Mouse (Mus musculus) cortical plate, adult 2 months (tissue): ENCODE data around the gene Ttc9b. TPM values are rescaled to one million over a fixed set of nuclear protein-coding genes. Genes with fewer than 3 reads are reported as not detected.
A peak's percentile ranks its signal among the peaks of the same experiment; 100 is the strongest.
"Not testable (repeated sequence)": the region's sequence is repeated elsewhere in the genome, so short reads cannot be mapped to it uniquely, and the experiment has no call there.

ENCODE experiments used
- H3K27ac ChIP-seq: fragments of 200-500 bp; 2 replicates; pipeline ENCODE4 v1.5.1; 2012; ENCODE audit warnings: low read length, control low read depth, inconsistent platforms; ENCODE audit not compliant: insufficient read depth
- H3K4me1 ChIP-seq: fragments of 200-500 bp; 2 replicates; pipeline ENCODE4 v1.6.1; 2011; ENCODE audit warnings: low read length; ENCODE audit not compliant: control insufficient read depth, insufficient read depth
- H3K4me3 ChIP-seq: fragments of 200-500 bp; 2 replicates; pipeline ENCODE4 v1.5.1; 2011; ENCODE audit warnings: mild to moderate bottlenecking, low read length, control low read depth; ENCODE audit not compliant: insufficient read depth
- CTCF ChIP-seq: fragments of 200-500 bp; IDR thresholded peaks from 2 replicates; pipeline ENCODE4 v1.5.1; 2011; ENCODE audit warnings: mild to moderate bottlenecking, control low read depth, low read length; ENCODE audit not compliant: insufficient read depth; ENCODE audit errors: extremely low read depth
- POLR2A ChIP-seq: fragments of 200-500 bp; IDR thresholded peaks from 2 replicates; pipeline ENCODE4 v1.6.1; 2011; ENCODE audit warnings: mild to moderate bottlenecking, low read length, control low read depth; ENCODE audit not compliant: insufficient read depth; ENCODE audit errors: extremely low read depth
- polyA plus RNA-seq: library from polyadenylated mRNA; depleted of rRNA; stranded (reverse); fragments of >200 nt; gene quantifications from 2 replicates; pipeline ENCODE4 v1.2.3, GENCODE M21; 2012

Gene Ttc9b
- polyA plus RNA-seq, 1 experiment: 188 TPM

- Histone ChIP-seq H3K4me3 (no peak overlapping the region), H3K27ac (peak overlapping the region; percentile 41; the same call in 1 of the 2 replicates), H3K4me1 (peaks cover 20% of the 10 kb centered on the region)
- TF ChIP-seq CTCF (no peak), POLR2A (no peak)
These were observed 42.8 kb upstream of the Ttc9b start for GRCm38 (mm10) chr7:27610871-27611270.

- peaks cover 9% of the 10 kb centered on the region for H3K4me1 ChIP-seq
- H3K27ac ChIP-seq: peak overlapping the region; percentile 15; the same call in 1 of the 2 replicates
- TF ChIP-seq POLR2A: no peak
- TF ChIP-seq CTCF: no peak
- H3K4me3 ChIP-seq: no peak overlapping the region
These were observed 40.8 kb upstream of the Ttc9b start for GRCm38 (mm10) chr7:27612940-27613339.

DNA sequence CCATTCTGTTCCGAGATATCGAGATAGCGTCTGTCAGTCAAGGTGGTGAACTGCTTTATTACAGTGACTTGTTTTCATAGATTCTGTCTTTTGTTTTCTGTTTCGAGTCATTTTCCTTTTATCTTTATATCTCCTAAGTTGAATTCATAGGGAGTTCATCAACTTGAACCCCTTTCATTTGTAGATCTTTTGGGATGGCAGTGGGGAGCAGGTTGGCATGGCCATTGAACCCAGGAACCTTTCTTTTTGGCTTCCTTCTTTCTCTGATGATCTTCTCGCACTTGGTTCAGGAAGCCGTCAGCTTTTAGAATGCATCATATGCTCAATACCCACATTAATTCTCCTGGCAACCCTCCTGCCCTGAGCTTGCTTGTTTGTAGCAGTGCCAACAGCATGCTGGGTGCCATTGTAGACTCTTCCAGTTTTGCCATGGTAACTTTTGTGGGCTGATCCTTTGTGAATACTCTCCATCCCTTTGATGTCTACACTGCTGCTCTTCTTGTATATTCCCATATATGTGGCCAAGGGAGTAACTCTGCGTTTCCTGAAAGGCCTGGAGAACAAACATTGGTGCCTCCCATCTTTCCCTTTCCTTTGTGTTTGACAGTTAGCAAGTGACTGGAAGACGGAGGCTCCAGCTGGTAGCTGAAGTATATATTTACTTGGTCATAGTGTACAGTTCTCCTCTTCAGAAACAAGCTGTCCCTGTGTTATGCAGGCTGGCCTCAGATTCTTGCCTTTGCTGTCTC, 39.8 kb upstream of the Ttc9b start:
- TF ChIP-seq POLR2A: no peak
- TF ChIP-seq CTCF: no peak
- peak overlapping the region; percentile 74 for H3K27ac ChIP-seq
- H3K4me3 ChIP-seq: no peak overlapping the region
- H3K4me1 ChIP-seq: peaks cover 9% of the 10 kb centered on the region

GRCm38 (mm10) chr7:27621028-27621427, 32.7 kb upstream of the Ttc9b start:
- no peak for TF ChIP-seq CTCF
- no peak for TF ChIP-seq POLR2A
- Histone ChIP-seq H3K4me3 (no peak overlapping the region), H3K4me1 (peaks cover 6% of the 10 kb centered on the region), H3K27ac (peak overlapping the region; percentile 93)

- no peak for TF ChIP-seq POLR2A
- no peak for TF ChIP-seq CTCF
- H3K27ac ChIP-seq: no peak overlapping the region
- no peak overlapping the region for H3K4me3 ChIP-seq
- peaks cover 6% of the 10 kb centered on the region for H3K4me1 ChIP-seq
These were observed 31.5 kb upstream of the Ttc9b start for GRCm38 (mm10) chr7:27622234-27622633.

GRCm38 (mm10) chr7:27624967-27625366, 28.7 kb upstream of the Ttc9b start:
- no peak overlapping the region for H3K4me3 ChIP-seq
- H3K27ac ChIP-seq: no peak overlapping the region
- TF ChIP-seq CTCF (no peak), POLR2A (no peak)
- peaks cover 6% of the 10 kb centered on the region for H3K4me1 ChIP-seq

DNA sequence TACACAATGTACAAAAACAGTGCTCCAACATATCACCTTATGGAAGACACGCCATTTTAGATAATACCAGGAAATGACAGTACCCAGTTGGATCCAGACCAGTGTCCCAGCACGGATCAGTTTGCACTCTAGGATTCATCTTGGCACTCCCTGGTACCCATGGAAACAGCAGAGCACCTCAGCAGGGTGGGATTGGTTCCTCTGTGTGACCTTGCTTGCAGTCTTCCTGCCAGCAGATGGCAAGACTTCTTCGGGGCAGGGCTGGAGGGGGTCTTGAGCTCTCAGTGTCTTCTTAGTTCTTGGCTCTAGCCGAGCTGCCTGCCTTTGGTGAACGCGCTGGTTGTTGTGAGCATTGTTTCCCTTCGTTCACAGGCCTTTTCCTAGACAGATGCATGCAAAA, 26.0 kb upstream of the Ttc9b start:
- no peaks in the 10 kb centered on the region for H3K4me1 ChIP-seq
- TF ChIP-seq POLR2A: no peak
- TF ChIP-seq CTCF: no peak
- no peak overlapping the region for H3K27ac ChIP-seq
- no peak overlapping the region for H3K4me3 ChIP-seq

DNA sequence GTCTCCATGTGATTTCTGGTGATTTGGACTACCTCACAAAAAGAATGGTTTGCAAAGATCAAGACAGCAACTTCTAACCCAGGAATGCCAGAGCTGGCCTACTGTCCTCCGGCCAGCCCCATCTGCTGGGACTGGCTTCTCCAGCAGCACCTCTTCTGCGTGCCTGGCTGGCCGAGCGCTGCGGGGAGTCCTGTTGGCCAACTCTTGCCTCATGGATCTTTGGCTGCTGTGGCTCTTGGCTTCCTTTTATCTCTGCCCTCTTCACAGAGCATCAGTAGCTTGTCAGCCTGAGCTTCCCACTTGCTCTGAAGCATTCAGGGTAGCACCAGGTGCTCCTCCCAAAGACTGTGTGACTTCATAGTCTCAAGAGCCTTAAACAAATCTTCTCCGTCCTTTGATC, 25.5 kb upstream of the Ttc9b start:
- Histone ChIP-seq H3K27ac (no peak overlapping the region), H3K4me1 (no peaks in the 10 kb centered on the region), H3K4me3 (no peak overlapping the region)
- TF ChIP-seq CTCF (no peak), POLR2A (no peak)

DNA sequence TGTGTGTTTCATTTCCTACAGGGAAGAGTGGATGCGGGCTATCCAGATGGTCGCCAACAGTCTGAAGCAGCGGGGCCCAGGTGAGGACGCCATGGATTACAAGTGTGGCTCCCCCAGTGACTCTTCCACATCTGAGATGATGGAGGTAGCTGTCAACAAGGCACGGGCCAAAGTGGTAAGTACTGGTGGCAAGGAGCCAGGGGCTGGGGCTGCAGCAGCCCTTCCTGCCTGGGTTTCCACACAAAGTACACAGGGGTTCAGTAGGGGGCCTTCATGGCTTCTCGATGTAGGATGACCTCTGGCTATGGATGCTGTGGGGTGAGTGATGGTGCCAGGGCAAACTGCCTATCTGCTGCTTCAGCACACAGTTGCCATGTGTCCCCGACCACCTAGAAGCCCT, 24.9 kb upstream of the Ttc9b start:
- not testable (repeated sequence) for H3K4me1 ChIP-seq, H3K27ac ChIP-seq, H3K4me3 ChIP-seq

DNA sequence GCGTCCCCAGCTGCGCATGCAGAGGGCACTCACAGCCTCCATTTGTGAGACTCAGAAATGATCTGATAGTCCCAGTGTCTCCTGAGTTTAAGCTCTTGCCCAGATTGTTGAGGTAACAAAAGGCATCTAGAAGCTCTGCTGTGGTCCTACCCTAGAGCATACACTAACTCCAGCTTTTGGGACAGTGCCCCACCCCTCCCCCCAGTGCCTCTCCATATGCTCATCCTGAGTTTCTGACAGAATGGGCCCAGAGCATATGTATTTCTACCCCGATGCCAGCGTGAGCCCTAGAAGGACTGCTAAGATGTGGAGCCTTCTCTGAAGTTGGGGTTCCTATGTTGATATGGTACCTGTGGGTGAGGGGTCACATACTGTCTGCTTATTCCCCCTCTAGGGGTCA, 22.3 kb upstream of the Ttc9b start:
- TF ChIP-seq POLR2A (no peak), CTCF (no peak)
- Histone ChIP-seq H3K4me1 (no peaks in the 10 kb centered on the region), H3K27ac (no peak overlapping the region), H3K4me3 (no peak overlapping the region)
